Mouse (Mus musculus): ENCODE measurements around the gene Edar. TPM values are rescaled to one million over a fixed set of nuclear protein-coding genes. Genes with fewer than 3 reads are reported as not detected.
A peak's percentile ranks its signal among the peaks of the same experiment; 100 is the strongest.

Gene Edar
- polyA plus RNA-seq, 1 experiment, result 0.55 TPM

- no peak for TF ChIP-seq POLR2A (IDR thresholded peaks at IDR 0.05; ENCODE audit: borderline replicate concordance, control insufficient read depth, low read depth, low read length)
- no peak for TF ChIP-seq CTCF (IDR thresholded peaks at IDR 0.05; ENCODE audit: control insufficient read depth, insufficient read depth, low read length)
- H3K27ac ChIP-seq (ENCODE audit: control insufficient read depth, insufficient read depth, low read depth, low read length, poor library complexity), result no peak overlapping the region
- H3K4me3 ChIP-seq (replicated peaks; ENCODE audit: control insufficient read depth, low read depth, low read length), result no peak overlapping the region
- 81% methylated on average over 6 of the region's 6 CpGs for WGBS
- no peaks in the 10 kb centered on the region; the same call in 1 of the 2 replicates for H3K4me1 ChIP-seq (ENCODE audit: control insufficient read depth, insufficient read depth, low read length)
Observed at GRCm38 (mm10) chr10:58560521-58560920, 114.9 kb downstream of the Edar start.

- Histone ChIP-seq H3K27ac (ENCODE audit: control insufficient read depth, insufficient read depth, low read depth, low read length, poor library complexity) (no peak overlapping the region), H3K4me1 (ENCODE audit: control insufficient read depth, insufficient read depth, low read length) (no peaks in the 10 kb centered on the region; the same call in 1 of the 2 replicates), H3K4me3 (replicated peaks; ENCODE audit: control insufficient read depth, low read depth, low read length) (no peak overlapping the region)
- no peak for TF ChIP-seq POLR2A (IDR thresholded peaks at IDR 0.05; ENCODE audit: borderline replicate concordance, control insufficient read depth, low read depth, low read length)
- TF ChIP-seq CTCF (IDR thresholded peaks at IDR 0.05; ENCODE audit: control insufficient read depth, insufficient read depth, low read length), result no peak
- 23% methylated on average over 3 of the region's 3 CpGs for WGBS
Observed at GRCm38 (mm10) chr10:58559901-58560300, 115.6 kb downstream of the Edar start.

- peak; percentile 66 for TF ChIP-seq CTCF (IDR thresholded peaks at IDR 0.05; ENCODE audit: control insufficient read depth, insufficient read depth, low read length)
- TF ChIP-seq POLR2A (IDR thresholded peaks at IDR 0.05; ENCODE audit: borderline replicate concordance, control insufficient read depth, low read depth, low read length), result no peak
Observed at GRCm38 (mm10) chr10:58559098-58559497, 116.4 kb downstream of the Edar start.

GRCm38 (mm10) chr10:58554693-58555387, 120.6 kb downstream of the Edar start:
- no peaks in the 10 kb centered on the region for H3K4me1 ChIP-seq (ENCODE audit: control insufficient read depth, insufficient read depth, low read length)
- H3K4me3 ChIP-seq (replicated peaks; ENCODE audit: control insufficient read depth, low read depth, low read length), result no peak overlapping the region
- TF ChIP-seq CTCF (IDR thresholded peaks at IDR 0.05; ENCODE audit: control insufficient read depth, insufficient read depth, low read length), result no peak
- TF ChIP-seq POLR2A (IDR thresholded peaks at IDR 0.05; ENCODE audit: borderline replicate concordance, control insufficient read depth, low read depth, low read length), result no peak
- WGBS, result 81% methylated on average over 8 of the region's 8 CpGs
- no peak overlapping the region for H3K27ac ChIP-seq (ENCODE audit: control insufficient read depth, insufficient read depth, low read depth, low read length, poor library complexity)

More at GRCm38 (mm10) chr10:58559098-58559497, 116.4 kb downstream of the Edar start:
- Histone ChIP-seq H3K27ac (ENCODE audit: control insufficient read depth, insufficient read depth, low read depth, low read length, poor library complexity) (no peak overlapping the region), H3K4me3 (replicated peaks; ENCODE audit: control insufficient read depth, low read depth, low read length) (no peak overlapping the region), H3K4me1 (ENCODE audit: control insufficient read depth, insufficient read depth, low read length) (no peaks in the 10 kb centered on the region; the same call in 1 of the 2 replicates)
- 32% methylated on average over 7 of the region's 7 CpGs for WGBS

Other genes starting within 250 kb of the Edar start
- gene Ranbp2, start 228.7 kb downstream of the Edar start, polyA plus RNA-seq (2011; ENCODE audit: insufficient read depth, insufficient read length, low replicate concordance, missing spikeins), result 17.0 and 19.9 TPM in 2 replicates
- gene Ccdc138, start 177.7 kb downstream of the Edar start, polyA plus RNA-seq (2011; ENCODE audit: insufficient read depth, insufficient read length, low replicate concordance, missing spikeins), result 2.1 and 2.8 TPM in 2 replicates
- gene Gm17542, start 42.6 kb upstream of the Edar start, polyA plus RNA-seq (2011; ENCODE audit: insufficient read depth, insufficient read length, low replicate concordance, missing spikeins), result not detected in 2 replicates
- gene Sh3rf3, start 137.7 kb upstream of the Edar start, polyA plus RNA-seq (2011; ENCODE audit: insufficient read depth, insufficient read length, low replicate concordance, missing spikeins), result 0.27 and 0.40 TPM in 2 replicates

Measured in bone marrow, adult 2 months (tissue).